Mouse (Mus musculus) NIH3T3 (cell line): ENCODE data around the gene Ttc7b.

Source experiments
- DNase-seq: peaks from one replicate; pipeline ENCODE4 v3.0.0-alpha.2; 2012; ENCODE audit warnings: low read depth

Gene Ttc7b

DNA sequence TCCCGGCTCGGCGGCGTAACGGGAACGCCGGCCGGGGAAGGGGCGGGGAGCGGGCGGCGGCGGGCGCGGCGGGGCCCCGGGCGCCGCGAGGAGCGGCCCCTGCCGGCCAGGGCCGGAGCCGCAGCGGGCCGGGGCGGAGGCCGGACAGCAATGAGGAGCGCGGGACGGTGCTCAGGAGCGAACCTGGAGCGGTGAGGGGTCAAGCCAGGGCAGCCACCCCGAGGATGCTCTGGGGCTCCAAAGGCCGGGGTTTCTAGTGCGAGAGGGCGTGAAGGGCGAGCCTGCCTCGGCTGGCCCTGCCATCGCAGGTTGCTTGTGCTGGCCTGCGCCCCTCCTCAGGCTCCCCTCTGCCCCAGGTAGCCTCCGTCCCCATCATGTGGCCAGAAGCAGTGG is at the start of gene Ttc7b:
TSS of gene Ttc7b (minus strand) at position 33 of the 393 bp plus-strand sequence.
- peak; percentile 74 for DNase-seq

DNA sequence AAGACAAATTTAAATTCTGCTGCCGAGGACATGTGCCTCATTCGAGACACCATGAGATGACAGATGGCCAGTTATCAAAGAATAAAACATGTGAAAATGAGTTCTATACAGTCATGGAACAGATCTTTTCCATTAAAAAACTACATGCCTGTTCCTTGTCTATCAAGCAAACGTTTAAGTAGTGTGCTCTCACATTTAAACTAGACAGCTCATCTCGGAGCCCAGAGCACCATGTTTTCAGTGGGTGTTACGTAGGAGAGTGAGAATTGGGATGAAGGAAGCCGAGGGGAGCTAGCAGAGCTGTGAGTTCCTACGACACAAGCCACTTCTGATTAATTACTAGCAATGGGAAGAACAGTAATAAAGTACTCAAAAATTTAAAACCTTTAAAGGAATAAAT is 48.2 kb upstream of the Ttc7b start:
- no peak for DNase-seq

DNA sequence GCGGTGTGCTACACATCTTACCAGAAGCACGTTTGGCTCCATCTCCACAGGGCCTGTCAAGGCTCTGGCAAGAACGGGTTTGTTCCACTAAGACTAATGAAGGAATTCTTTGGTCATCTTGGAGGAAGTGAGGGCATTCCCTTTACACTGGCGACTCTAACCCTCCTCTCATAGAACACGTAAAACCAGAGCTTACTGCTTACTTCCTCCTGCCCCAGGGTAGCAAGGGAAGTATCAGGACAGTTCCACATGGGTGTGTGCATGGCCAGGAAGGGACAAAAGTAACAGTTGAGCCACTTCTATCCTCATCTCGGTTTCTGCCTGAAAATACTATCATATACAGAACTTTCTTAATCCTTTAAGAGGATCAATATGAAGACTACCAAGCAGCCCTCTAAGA is 47.5 kb upstream of the Ttc7b start:
- DNase-seq = no peak

DNA sequence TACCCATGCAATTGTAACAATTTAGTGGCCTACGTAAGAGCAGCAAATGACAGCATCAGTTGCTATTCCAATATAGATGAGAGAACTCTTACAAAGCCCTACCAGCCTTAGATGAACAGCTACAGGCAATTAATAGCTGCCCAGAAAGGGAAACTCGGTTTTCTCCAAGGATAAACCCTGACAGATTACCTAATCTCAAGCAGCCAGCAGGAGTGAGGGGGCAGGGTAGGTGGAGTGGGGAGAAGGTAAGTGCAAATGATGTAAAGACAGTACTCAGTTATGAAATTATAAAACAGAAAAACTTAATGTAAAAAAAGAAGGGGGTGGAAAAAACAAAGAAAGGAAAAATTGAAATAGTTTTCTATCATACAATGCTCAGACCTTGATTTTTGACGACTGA is 47.0 kb upstream of the Ttc7b start:
- DNase-seq = no peak

DNA sequence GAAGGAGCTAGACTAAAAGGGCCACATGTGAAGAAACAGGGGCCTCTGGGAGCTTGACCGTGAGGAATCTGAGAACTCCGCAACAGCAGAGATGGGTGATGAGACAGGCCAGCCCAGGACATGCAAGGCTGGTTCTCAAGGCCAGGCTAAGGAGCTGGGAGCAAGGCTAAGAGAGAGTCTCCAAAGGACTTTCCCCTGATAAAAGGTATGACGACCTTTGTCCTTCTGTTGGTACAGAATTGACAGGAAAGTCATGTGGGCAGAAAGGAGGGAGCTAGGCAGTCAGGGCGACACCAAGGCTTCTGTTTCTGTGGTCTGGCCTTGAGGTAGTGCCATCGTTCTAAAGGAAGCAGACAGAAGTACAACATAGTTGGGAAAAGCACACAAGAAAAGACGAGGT is 33.0 kb upstream of the Ttc7b start:
- DNase-seq = no peak

DNA sequence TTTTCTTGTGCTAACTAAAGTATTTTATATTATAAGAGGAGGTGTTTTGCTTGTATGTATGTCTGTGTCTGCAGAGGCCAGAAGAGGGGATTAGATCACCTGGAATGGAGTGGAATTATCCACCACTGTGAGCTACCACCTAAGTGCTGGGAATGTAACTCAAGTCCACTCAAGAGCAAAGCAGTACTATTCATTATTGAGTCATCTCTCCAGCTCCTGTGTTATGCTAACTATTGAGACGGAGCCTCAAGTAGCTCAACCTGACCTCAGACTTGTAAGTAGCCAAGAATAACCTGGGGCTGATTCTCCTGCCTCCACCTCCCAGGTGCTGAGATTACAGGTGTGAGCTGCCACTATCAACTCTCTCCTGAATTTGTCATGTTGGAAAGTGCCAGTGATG is 31.3 kb upstream of the Ttc7b start:
- no peak for DNase-seq

DNA sequence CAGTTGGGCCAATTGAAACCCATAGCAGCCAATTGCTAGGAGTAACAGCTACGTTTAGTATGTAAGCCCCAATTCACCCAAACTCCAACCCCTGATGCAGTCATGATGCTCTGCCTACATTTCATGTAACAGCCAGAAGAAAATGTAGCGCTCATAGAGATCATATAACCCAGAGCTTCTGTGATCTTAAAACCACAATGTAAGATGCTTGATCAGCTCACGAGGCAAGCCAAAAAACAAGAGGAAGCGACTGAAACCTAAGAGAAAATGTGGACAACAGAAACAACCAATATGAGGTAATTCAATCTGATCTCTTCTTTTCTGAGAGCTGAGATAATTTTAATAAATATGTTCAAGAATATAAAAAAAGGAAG is 23.6 kb upstream of the Ttc7b start:
- DNase-seq = no peak

DNA sequence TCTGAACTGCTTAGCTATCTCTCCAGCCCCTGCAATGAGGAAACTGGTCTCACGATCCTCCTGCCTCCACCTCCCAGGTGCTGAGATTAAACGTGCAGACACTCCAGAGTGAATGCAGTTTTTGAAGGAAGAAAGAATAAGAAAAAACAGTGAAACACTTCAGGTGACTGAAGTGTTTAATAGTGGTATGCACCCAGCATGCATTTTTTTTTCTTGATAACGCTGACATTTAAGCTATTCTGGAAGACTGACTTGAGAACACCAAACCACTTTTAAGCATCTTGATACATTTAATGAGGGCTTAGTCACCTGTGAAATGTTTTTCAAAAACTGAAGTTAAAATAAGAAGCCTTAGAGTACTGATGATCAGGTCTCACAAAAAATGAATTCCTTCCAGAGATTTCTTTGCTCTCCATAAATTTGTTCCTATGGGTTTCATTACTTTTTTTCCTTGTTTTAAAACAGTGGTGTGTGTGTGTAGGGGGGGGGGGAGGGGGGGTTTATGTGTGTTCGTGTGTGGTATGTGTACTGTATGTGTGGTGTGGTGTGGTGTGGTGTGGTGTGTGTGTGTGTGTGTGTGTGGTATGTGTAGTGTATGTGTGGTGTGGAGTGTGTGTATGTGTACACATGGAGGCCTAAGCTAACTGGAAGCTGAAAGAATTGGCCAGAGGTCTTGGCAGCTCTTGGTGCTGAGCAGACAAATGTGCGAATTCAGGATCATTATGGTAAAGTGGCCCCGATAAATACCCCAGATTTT is 23.0 kb upstream of the Ttc7b start:
- DNase-seq = no peak

DNA sequence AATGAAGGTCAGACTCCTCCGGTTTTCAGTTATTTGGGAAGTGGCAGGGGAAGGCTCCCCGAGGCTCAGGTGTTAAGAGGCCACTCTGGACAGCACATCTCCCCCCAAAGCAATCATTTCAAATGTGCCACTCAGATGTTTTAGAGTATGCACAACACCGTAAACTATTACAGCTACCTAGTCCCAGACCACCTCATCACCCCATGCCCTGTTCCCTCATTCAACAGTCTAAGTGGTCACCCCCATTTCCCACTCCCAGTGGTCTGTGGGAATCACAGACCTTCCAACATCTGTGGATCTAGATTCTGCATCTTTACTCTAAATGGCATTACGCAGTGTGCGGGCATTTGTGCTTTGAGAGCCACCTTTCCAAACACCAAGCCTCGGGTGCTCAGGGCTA is 21.9 kb upstream of the Ttc7b start:
- DNase-seq = no peak

DNA sequence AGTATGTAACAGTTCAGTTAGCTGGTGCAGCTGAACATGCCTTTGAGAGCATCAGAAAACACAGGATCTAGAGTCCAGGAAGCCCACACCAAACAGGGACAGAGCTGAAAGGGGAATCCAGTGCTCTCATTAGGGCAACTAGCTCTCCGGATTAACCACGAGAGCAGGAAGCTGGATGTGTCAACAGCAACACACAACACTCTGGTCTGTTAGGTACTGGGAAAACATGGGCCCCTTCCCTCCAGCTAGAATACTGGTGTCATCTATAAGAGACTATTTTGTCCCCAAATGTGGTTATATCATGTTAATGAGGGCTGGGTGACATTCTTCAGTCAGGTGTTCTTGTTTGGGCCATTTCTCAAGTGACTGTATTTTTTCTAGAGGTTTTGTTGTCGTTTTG is 21.4 kb upstream of the Ttc7b start:
- DNase-seq = no peak

DNA sequence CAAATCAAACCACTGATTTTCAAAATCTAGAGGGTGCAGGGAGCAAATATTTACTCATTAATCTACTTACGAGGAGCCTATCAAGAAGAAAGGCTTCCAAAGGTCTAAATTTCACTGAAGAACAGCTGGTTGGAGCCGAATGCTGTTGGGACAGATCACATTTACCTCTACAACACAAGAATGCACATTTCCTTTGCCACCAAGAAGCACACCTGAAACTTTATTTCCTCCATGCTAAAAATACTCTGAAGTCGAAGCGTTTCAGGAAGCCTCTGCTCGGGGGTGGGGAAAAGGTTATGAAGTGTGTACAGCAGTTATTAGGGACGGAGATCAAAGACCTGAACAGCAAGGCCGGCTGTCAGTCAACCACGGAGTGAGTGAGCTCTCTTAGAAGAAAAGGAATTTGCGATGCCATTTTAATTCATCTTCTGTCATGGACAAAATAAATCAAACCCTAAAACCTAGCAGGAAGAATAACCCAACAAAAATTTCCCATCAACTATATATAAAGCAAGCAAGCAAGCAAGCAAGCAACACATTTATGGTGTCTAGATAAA is 18.6 kb upstream of the Ttc7b start:
- no peak for DNase-seq

DNA sequence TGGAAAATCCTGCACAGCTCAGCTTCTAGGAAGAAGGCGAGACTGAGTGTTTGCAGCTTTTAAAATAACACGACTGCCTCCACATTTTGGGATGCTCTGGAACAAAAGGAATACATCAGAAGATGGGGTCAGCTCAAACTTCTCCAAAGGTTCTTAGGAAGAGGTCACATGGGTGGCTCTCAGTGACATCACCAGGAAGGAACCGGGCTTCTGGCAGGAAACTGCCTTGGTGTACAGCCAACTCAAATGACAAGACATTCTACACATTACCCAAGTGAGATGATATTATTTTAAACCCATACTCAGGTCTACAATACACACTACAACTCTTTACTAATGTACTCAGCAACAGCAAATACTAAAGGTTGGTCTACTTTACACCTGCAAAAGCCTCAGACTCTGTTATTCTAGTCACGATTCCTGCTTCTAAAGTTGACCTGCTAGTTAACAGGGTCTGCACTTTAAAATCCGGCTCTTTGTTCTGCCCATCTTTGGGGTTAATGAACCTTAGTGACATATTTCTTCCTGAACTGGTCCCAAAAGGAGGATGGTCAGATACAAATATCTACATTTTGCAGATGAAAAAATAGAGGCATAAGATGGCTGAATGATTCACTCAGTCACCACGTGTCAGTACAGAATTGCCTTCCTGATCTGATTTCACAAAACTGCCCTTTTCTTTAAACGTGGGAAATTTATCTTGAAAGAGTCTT is 18.0 kb upstream of the Ttc7b start:
- DNase-seq = peak; percentile 14

DNA sequence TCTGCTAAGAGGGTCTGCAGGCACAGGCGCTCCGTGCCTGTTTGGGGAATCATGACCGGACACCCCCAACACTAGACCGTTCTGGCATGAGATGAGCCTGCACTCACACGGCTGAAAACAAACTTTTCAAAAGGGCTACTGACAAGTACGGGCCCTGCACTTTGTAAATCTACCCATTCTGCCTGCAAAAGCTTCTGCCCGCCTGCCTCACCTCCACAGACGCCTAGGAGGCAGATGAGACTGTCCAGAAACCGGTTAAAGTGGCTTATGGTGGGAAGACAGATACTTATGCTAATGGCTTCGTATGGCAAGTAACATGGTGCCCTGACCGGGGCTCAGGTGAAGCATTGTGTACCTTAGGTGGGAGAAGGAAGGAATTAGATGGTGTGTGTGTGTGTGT is 16.5 kb upstream of the Ttc7b start:
- no peak for DNase-seq

DNA sequence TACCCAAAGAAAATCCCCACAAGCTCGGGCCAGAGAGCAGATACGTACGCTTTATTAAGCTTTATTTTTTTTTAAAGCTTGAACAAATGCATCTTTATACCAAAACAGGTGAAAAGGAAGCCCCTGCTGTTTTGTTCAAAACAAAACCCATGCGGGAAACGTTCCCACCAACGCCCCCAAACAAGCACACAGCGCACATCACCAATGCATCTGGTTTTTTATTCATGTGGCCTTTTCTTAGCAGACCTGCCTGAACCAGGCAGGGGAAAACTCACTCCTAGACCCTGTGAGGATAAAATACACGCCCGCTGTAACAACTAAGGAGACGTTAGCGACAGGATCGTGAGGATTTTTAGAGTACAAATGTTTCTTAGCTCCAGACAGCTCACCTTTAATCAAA is 14.4 kb upstream of the Ttc7b start:
- DNase-seq = no peak

DNA sequence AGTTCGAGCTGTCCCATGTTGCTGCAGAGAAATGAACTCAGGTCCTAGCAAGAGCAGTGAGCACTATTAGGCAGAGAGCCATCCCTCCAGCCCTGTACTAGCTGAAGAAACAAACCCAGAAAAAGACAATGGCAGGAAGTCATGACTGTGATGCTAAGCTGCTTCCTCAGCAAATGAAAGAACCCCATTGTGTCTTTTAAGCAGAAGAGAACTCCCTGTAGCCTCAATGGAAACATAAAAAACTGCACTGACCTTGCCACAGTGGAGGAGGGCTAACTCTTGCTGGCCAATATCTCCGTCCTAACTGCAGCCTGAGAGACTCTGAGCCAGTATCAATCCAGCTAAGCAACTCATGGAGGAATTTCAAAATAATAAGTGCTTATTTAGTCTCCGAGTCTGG is 13.4 kb upstream of the Ttc7b start:
- no peak for DNase-seq

DNA sequence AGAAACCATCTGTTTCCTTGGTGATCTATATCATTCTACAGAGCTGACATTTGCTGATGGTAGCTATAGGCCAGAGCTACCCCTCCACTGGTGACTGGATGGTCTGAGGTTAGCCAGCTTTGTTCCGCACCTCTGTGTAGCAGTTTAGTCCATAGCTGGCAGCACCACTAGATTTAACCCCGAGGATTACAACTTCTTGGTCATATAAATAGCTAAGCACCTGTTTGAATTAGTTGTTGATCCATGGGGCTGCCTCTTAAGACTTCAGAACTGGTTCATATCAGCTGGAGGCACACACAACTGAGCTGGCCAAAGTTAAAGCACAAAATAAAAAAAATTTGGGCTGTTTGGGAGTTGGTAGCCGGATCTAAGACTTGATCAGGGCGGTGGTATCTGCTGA is 12.6 kb upstream of the Ttc7b start:
- DNase-seq = no peak

DNA sequence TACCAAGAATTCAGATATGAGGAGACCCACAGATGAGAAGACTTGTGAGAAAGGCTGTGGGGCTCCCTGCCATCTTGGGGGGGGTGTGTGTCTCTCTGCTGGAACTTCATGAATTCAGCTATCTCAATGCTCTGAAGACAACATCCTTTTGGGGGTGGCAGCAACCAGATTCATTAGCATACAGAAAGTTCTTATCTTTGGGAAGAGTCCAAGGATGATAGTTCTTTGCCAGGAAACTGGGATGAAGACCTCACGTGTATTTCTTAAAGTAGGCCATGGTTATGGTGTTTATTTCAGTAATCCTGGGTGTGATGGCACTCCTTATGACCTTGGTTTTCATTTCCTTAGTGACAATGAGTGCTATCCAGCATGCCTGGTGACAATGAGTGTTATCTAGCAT is 11.1 kb upstream of the Ttc7b start:
- no peak for DNase-seq

DNA sequence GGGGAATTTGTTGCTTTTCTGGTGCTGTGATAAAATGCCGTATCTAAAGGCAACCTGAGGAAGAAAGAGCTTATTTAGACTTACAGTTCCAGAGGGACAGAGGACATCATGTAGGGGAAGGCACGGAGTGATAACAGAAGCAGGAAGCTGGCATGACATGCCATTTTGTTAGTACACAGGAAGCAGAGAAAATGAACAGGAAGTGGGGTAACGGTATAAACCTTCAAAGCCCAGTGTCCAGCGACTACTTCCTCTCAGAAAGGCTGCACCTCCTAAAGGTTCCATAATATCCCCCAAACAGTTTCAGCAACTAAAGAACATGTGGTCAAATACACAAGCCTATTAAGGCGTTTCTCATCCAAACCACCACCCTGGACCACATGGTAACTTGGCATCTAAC is 10.2 kb upstream of the Ttc7b start:
- DNase-seq = no peak

DNA sequence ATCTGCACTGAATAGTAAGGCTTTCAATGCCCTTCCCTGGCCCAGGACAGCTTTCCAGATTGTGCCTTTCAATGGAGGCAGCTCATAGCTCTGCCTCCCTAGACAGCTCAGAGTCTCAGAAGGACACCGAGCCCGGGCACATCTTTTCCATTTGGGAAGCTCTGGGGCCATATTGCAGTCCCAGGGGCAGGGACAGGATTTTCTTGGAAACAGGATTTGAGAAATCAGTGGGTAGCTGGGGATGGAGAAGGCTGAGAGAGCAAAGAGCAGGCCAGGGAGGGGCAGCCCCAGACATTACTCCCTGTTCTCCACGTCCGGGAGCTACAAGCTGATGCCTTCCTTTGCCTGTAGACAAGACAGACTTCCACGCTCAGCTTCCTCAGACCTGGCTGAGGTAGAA is 9.0 kb upstream of the Ttc7b start:
- DNase-seq = no peak

DNA sequence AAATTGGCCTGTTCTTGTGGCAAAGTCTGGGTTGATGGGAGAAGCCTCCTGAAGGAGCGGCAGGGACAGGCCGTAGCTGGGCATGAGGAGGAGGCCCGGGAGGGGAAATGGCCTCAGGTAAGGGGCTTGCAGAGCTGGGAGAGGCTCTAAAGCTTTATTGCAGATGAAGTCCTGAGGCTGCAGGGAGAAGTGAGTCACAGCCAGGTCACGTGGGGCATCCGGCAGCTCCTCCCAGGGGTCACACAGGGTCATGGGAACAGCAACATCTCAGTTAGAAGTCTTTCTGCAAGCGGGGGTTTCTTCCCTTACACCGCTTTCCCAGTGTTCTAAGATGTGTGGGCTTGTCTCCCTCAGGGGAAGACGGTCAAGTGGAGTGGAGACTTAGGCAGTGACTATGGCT is 8.5 kb upstream of the Ttc7b start:
- peak; percentile 66 for DNase-seq

DNA sequence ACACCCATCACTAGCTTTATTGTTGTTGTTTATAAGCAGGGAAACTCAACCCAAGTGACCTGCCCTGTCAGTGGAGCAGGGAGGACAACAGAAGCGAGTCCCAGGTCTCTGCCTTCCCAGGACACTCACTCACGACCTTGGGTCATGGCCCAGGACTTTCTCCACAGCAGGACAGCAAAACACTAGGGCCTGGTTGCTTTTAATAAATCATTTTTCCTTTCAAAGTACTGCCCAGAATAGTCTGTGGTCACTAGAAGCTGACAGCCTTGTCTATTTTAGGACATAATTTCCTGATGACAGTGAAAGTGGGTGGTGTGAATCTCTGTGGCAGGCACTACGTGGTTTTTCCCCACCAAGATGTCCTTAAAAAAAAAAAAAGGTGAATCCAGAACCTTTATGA is 7.6 kb upstream of the Ttc7b start:
- DNase-seq = no peak

DNA sequence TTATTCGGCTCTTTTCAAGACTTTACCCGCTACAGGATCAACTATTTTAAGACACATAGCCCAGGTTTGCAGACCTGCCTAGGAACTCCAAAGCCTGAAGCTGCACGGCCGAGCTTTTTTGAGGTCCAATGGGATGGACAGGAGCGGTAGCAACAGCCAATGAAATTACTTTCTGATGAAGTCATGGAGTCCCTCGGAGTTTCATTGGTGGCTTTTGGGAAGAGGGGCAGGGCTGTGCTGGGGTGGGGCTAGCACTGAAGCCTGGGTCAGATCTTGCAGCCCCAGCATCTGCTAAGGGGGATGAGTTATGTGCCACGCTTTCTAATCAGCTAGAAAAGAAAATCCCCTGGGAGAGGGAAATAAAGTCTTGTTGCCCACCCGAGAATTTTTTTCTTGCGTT is 7.1 kb upstream of the Ttc7b start:
- DNase-seq = no peak

DNA sequence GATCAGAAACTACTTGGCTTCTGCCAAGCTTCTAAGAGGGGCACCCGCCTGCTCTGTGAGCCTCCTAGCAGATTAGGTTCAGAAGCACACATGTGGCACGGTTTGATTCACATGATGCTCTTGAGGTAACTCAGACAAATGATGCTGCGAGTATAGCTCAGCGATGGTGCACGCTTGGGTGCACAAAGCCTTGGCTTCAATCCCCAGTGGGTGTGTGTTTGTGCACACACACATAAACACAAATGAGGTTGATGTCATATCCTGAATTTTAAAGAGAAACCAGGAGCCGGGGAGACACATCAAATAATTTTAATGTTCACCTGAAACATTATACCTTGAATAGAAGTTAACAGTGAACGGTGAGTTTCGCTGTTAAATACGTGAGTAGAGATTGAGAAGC is 6.6 kb upstream of the Ttc7b start:
- no peak for DNase-seq

DNA sequence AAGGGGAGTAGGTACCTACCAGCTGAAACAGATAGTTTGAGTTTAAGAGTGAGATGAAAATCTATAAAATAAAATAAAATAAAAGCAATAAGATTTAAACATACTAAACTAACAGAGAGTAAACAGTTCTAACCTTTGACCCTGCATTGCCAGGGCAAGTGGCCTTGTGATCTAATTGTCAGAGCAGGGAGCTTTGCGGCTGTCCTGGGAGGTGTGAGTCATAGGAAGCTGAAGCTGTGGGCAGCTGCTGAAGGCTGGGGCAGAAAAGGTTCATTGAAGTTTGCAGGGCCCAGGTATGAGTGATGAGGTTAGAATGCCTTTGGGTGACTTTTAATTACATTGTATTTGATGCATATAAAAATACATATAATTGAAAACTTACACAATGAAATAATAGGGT is 5.3 kb upstream of the Ttc7b start:
- peak; percentile 26 for DNase-seq
